Mouse (Mus musculus) CH12.LX (cell line): ENCODE measurements around the gene Slc27a1.

Source experiments
- CTCF ChIP-seq, 2 experiments: IDR thresholded peaks in 1 of 2; conservative IDR thresholded peaks in 1 of 2; 2 replicates each; pipeline ENCODE4 v1.5.1; 2011 to 2012; ENCODE audit warnings: low read depth in 2 of 2, low read length in 2 of 2, improper control_type of control experiment in 1 of 2, inconsistent platforms in 1 of 2, mild to moderate bottlenecking in 1 of 2, moderate library complexity in 1 of 2
- ETS1 ChIP-seq: conservative IDR thresholded peaks from 2 replicates; pipeline ENCODE4 v1.6.1; 2012; ENCODE audit warnings: low read depth, mild to moderate bottlenecking, inconsistent platforms, low read length, improper control_type of control experiment, moderate library complexity
- MAFK ChIP-seq: IDR thresholded peaks from 2 replicates; pipeline ENCODE4 v1.6.1; 2011; ENCODE audit warnings: low read length, improper control_type of control experiment; ENCODE audit not compliant: insufficient replicate concordance
- PAX5 ChIP-seq: IDR thresholded peaks from 2 replicates; pipeline ENCODE4 v1.6.1; 2012; ENCODE audit warnings: low read length, inconsistent platforms, mixed read lengths
- POLR2A ChIP-seq: IDR thresholded peaks from 2 replicates; pipeline ENCODE4 v1.6.1; 2011; ENCODE audit warnings: low read depth, mild to moderate bottlenecking, improper control_type of control experiment, low read length

GRCm38 (mm10) chr8:71572847-71573633 lies 4.4 kb downstream of the Slc27a1 start:
- TF ChIP-seq POLR2A: no peak
- no peak for TF ChIP-seq PAX5
- no peak for TF ChIP-seq ETS1
- TF ChIP-seq MAFK: no peak
- no peak for TF ChIP-seq CTCF (conservative IDR thresholded peaks at IDR 0.05 in 1 of 2, IDR thresholded peaks at IDR 0.05 in 1 of 2; ENCODE audit: low read depth in 2 of 2, low read length in 2 of 2)
